Mouse (Mus musculus) liver, adult 2 months (tissue): ENCODE results near the gene Cd300lf. TPM values are rescaled to one million over a fixed set of nuclear protein-coding genes. Genes with fewer than 3 reads are reported as not detected.
A peak's percentile ranks its signal among the peaks of the same experiment; 100 is the strongest.

ENCODE experiments used
- DNase-seq: peaks from one replicate; pipeline ENCODE4 v3.0.0-alpha.2; 2011; ENCODE audit warnings: low read depth, low spot score; ENCODE audit errors: extremely low read depth
- H3K27ac ChIP-seq: fragments of 200-500 bp; replicated peaks from 2 replicates; pipeline ENCODE4 v1.5.1; 2012; ENCODE audit warnings: low read depth, mild to moderate bottlenecking, control low read depth, inconsistent platforms, low read length; ENCODE audit not compliant: insufficient read depth
- H3K27me3 ChIP-seq: fragments of 200-500 bp; 2 replicates; pipeline ENCODE4 v1.6.1; 2012; ENCODE audit warnings: mild to moderate bottlenecking, moderate library complexity, low read length, inconsistent platforms; ENCODE audit not compliant: control insufficient read depth, insufficient read depth
- H3K36me3 ChIP-seq: fragments of 200-500 bp; 2 replicates; pipeline ENCODE4 v1.6.1; 2012; ENCODE audit warnings: low read length, inconsistent platforms; ENCODE audit not compliant: control insufficient read depth, insufficient read depth
- H3K4me1 ChIP-seq: fragments of 200-500 bp; 2 replicates; pipeline ENCODE4 v1.6.1; 2011; ENCODE audit warnings: low read length; ENCODE audit not compliant: control insufficient read depth, insufficient read depth
- H3K4me3 ChIP-seq: fragments of 200-500 bp; 2 replicates; pipeline ENCODE4 v1.5.1; 2011; ENCODE audit warnings: low read depth, mild to moderate bottlenecking, control low read depth, low read length, moderate library complexity; ENCODE audit not compliant: insufficient read depth
- H3K79me2 ChIP-seq: fragments of 200-500 bp; 2 replicates; pipeline ENCODE4 v1.6.1; 2012; ENCODE audit warnings: inconsistent platforms, mild to moderate bottlenecking, low read length, moderate library complexity; ENCODE audit not compliant: control insufficient read depth, insufficient read depth
- H3K9ac ChIP-seq: fragments of 200-500 bp; 2 replicates; pipeline ENCODE4 v1.6.1; 2012; ENCODE audit warnings: low read depth, mild to moderate bottlenecking, control low read depth, inconsistent platforms, low read length
- CTCF ChIP-seq: fragments of 200-500 bp; IDR thresholded peaks from 2 replicates; pipeline ENCODE4 v1.5.1; 2011; ENCODE audit warnings: low read depth, low read length, control low read depth
- POLR2A ChIP-seq: fragments of 200-500 bp; IDR thresholded peaks from 2 replicates; pipeline ENCODE4 v1.6.1; 2011; ENCODE audit warnings: low read length, control low read depth; ENCODE audit not compliant: insufficient read depth; ENCODE audit errors: extremely low read depth
- WGBS: fragments of 180-500 bp; shearing (Covaris S2); methylation state at CpG from one replicate; pipeline ENCODE4 v1.1.7; 2018; 5-methylcytosine and 5-hydroxymethylcytosine counted together
- polyA plus RNA-seq: library from polyadenylated mRNA; depleted of rRNA; stranded (reverse); fragments of >200 nt; gene quantifications from 2 replicates; pipeline ENCODE4 v1.2.3, GENCODE M21; 2012; rRNA removed
- total RNA-seq: library from RNA; depleted of rRNA; stranded (reverse); fragments of >200 nt; gene quantifications from 2 replicates; pipeline ENCODE4 v1.2.3, GENCODE M21; 2014; rRNA removed

Gene Cd300lf
- total RNA-seq = 1.2 and 1.5 TPM in 2 replicates
- 0.54 and 1.1 TPM in 2 replicates for polyA plus RNA-seq

DNA sequence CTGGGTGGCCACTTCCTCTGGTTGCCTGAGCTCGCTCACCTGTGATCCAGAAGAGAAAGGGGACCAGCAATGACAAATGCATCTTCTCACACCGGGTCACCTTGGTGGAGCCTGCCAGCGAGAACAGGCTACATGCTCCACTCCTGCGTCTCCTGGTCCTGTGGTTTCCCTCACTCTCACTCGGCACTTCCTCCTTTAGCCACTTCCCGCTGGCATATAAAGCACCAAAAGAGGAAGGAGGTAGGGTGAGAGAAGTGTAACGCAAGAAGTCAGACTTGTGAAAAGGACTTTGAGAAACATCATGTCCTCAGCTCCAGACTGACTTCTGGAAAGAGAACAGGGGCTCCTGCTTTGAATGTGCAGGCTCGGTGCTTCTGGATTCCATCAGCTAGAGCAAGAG lies at the start of gene Cd300lf:
Cd300lf (minus strand) TSS at position 193 of the 400 bp plus-strand sequence.
- Histone ChIP-seq H3K79me2 (no peaks in the 10 kb centered on the region), H3K36me3 (no peaks in the 10 kb centered on the region), H3K27ac (no peak within 1 kb of the TSS; the same call in 1 of the 2 replicates), H3K4me3 (peak within 1 kb of the TSS; percentile 40; the same call in 1 of the 2 replicates), H3K4me1 (no peaks in the 10 kb centered on the region), H3K9ac (no peak within 1 kb of the TSS), H3K27me3 (no peaks in the 10 kb centered on the region)
- TF ChIP-seq POLR2A (no peak), CTCF (no peak)
- peak; percentile 44 for DNase-seq
- WGBS = 71% methylated on average over 8 of the region's 8 CpGs

GRCm38 (mm10) chr11:115181913-115182638 lies 48.3 kb upstream of the Cd300lf start:
- peak; percentile 56 for DNase-seq
- H3K4me1 ChIP-seq = peaks cover 32% of the 10 kb centered on the region
- H3K27ac ChIP-seq = peak overlapping the region; percentile 14
- no peaks in the 10 kb centered on the region for H3K27me3 ChIP-seq
- 10% methylated on average over 12 of the region's 12 CpGs for WGBS
- H3K36me3 ChIP-seq = peaks cover 18% of the 10 kb centered on the region
- TF ChIP-seq POLR2A (no peak), CTCF (peak; percentile 98)
- H3K9ac ChIP-seq = 0 out of 2 replicates have a peak overlapping the region, but pooled peaks have one; percentile 11
- H3K4me3 ChIP-seq = no peak overlapping the region
- no peaks in the 10 kb centered on the region for H3K79me2 ChIP-seq

DNA sequence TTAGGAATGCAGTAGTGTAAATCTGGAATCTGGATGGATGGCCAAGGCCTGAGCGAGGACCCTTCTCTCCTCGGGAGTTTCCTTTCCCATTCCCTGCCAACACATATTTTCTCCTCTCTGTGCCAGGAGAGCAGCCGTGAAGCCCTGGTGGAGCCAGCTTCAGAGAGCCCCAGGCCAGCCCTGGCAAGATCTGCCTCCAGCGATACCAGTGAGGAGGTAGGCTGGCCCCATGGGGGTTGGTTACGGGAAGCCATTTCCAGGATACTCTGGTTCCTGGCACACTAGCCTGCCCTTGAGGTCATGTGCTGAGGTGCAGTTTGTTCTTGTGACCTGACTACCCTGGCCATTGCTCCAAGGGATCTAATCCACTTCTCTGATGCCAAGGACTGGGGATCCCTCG lies 46.1 kb upstream of the Cd300lf start:
- Histone ChIP-seq H3K4me1 (peaks cover 43% of the 10 kb centered on the region), H3K36me3 (peaks cover 18% of the 10 kb centered on the region)

GRCm38 (mm10) chr11:115179191-115179590 lies 45.4 kb upstream of the Cd300lf start:
- peak overlapping the region; percentile 85 for H3K27ac ChIP-seq
- no peak for DNase-seq
- H3K36me3 ChIP-seq = peaks cover 18% of the 10 kb centered on the region
- no peak overlapping the region for H3K4me3 ChIP-seq
- no peaks in the 10 kb centered on the region for H3K27me3 ChIP-seq
- H3K9ac ChIP-seq = peak overlapping the region; percentile 7
- H3K4me1 ChIP-seq = peaks cover 50% of the 10 kb centered on the region
- peaks cover 10% of the 10 kb centered on the region for H3K79me2 ChIP-seq
- 24% methylated on average over 6 of the region's 6 CpGs for WGBS
- TF ChIP-seq POLR2A (no peak), CTCF (no peak)

More for the DNA sequence above, 46.1 kb upstream of the Cd300lf start:
- peak overlapping the region; percentile 2; the same call in 1 of the 2 replicates for H3K9ac ChIP-seq
- H3K79me2 ChIP-seq = peaks cover 3% of the 10 kb centered on the region; the same call in 1 of the 2 replicates
- no peak overlapping the region for H3K4me3 ChIP-seq
- 0 out of 2 replicates have a peak, but pooled peaks have one; percentile 13 for TF ChIP-seq CTCF
- no peak for TF ChIP-seq POLR2A
- DNase-seq = peak; percentile 88
- no peaks in the 10 kb centered on the region for H3K27me3 ChIP-seq
- WGBS = 17% methylated on average over 6 of the region's 6 CpGs
- H3K27ac ChIP-seq = peak overlapping the region; percentile 85

- WGBS = 30% methylated on average over 2 of the region's 2 CpGs
- H3K27ac ChIP-seq = peak overlapping the region; percentile 97
These were observed 45.0 kb upstream of the Cd300lf start for GRCm38 (mm10) chr11:115178766-115179165.

More at GRCm38 (mm10) chr11:115178766-115179165, 45.0 kb upstream of the Cd300lf start:
- H3K4me3 ChIP-seq = no peak overlapping the region
- H3K79me2 ChIP-seq = peaks cover 14% of the 10 kb centered on the region
- no peaks in the 10 kb centered on the region for H3K27me3 ChIP-seq
- TF ChIP-seq POLR2A = no peak
- TF ChIP-seq CTCF = no peak
- H3K9ac ChIP-seq = peak overlapping the region; percentile 64
- peak; percentile 92 for DNase-seq
- H3K36me3 ChIP-seq = peaks cover 18% of the 10 kb centered on the region
- H3K4me1 ChIP-seq = peaks cover 54% of the 10 kb centered on the region
